Mouse (Mus musculus): Measurements from ENCODE around the gene Opn1mw.

GRCm38 (mm10) chrX:74108747-74109146 lies 18.5 kb upstream of the Opn1mw start:
- no peak for TF ChIP-seq EP300 (optimal IDR thresholded peaks at IDR 0.05)
- no peak for TF ChIP-seq CTCF (IDR thresholded peaks at IDR 0.05; ENCODE audit: low read depth)

All from stomach, postnatal 0 days (tissue).